ENCODE assay signal across 8 mouse cellular contexts in the genomic region with DNA sequence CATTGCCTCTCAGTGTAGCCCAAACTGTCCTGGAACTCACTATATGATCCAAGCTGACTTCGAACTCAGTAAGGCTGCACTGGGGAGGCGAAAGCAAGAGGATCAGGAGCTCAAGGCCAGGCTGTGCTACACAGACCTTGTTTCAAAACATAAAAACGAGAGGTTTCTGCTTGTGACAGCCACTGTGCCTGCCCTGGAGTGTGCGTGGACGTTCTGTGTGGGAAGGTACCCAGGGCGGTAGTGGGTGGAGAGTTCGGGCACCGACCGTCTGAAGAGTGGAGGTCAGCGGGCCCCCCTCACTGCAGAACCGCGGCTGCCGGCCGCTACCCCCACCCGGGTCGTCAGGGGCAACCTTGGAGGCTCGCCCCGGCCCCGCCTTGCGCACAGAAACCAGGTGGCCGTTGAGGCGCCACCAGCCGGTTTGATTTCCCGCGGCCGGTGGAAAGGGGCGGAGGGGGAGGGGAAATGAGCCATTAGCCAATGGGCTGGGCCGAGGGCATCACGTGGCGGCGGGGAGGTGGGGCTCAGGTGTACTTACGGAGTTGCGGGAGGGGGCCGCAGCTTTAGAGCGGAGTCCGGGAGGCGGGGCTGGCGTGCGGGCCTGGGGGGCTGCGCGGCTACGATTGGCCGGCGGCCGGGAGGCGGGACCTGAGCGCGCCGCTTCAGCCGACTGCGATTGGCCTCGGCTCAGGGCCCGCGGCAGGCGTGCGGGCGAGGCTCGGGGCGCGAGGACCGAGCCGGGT. TPM values are rescaled to one million over a fixed set of nuclear protein-coding genes. Genes with fewer than 3 reads are reported as not detected.
A peak's percentile ranks its signal among the peaks of the same experiment; 100 is the strongest.
DNase-seq lines count a peak whose midpoint lies in the region; ATAC-seq and TF ChIP-seq lines count a peak whose summit lies in the region.

A gene (plus strand): TSS at position 660 of the 743 bp plus-strand sequence.

- no peak for TF ChIP-seq RAD21 in CH12.LX (IDR thresholded peaks at IDR 0.05; ENCODE audit: low read depth, low read length)

- no peaks in the 10 kb centered on the region for H3K36me3 ChIP-seq in CH12.LX (replicated peaks in 1 of 2; ENCODE audit: control insufficient read depth in 1 of 2, insufficient read depth in 1 of 2, low read length in 1 of 2)
- no peaks in the 10 kb centered on the region for H3K36me3 ChIP-seq in forebrain, embryonic 11.5 days (ENCODE audit: control insufficient read depth, insufficient read depth, low read length)
- H3K36me3 ChIP-seq in heart, embryonic 14.5 days (ENCODE audit: control insufficient read depth, insufficient read depth, low read length), result no peaks in the 10 kb centered on the region
- H3K36me3 ChIP-seq in liver, embryonic 13.5 days, result no peaks in the 10 kb centered on the region
- H3K36me3 ChIP-seq in stomach, embryonic 16.5 days (ENCODE audit: control insufficient read depth, insufficient read depth, low read length), result no peaks in the 10 kb centered on the region

- peaks cover 5 to 53% of the 10 kb centered on the region in 2 experiments for H3K4me1 ChIP-seq in CH12.LX (ENCODE audit: control insufficient read depth in 1 of 2, insufficient read depth in 2 of 2)
- peaks cover 12% of the 10 kb centered on the region for H3K4me1 ChIP-seq in forebrain, embryonic 11.5 days (replicated peaks; ENCODE audit: control insufficient read depth, insufficient read depth, low read length)
- peaks cover 20 to 27% of the 10 kb centered on the region in 2 experiments for H3K4me1 ChIP-seq in heart, embryonic 14.5 days (ENCODE audit: control insufficient read depth in 2 of 2, insufficient read depth in 2 of 2, low read length in 2 of 2)
- H3K4me1 ChIP-seq in liver, embryonic 13.5 days (replicated peaks), result peaks cover 35% of the 10 kb centered on the region
- peaks cover 27% of the 10 kb centered on the region for H3K4me1 ChIP-seq in stomach, embryonic 16.5 days (ENCODE audit: control insufficient read depth, insufficient read depth, low read length)

- in situ Hi-C loops in CH12.LX (cut with MboI; ENCODE audit: low pct_ligation_motif_present, low pct_unique_long_range_greater_than_20kb, low sequenced_read_pairs), result no loop called here

- H3K9ac ChIP-seq in CH12.LX (ENCODE audit: insufficient read depth, low read depth), result peak within 1 kb of the TSS; percentile 3; the same call in 1 of the 2 replicates
- H3K9ac ChIP-seq in forebrain, embryonic 11.5 days (ENCODE audit: low read length), result peak within 1 kb of the TSS; percentile 68
- peak within 1 kb of the TSS; percentile 77 for H3K9ac ChIP-seq in heart, embryonic 14.5 days (ENCODE audit: low read length)
- peak within 1 kb of the TSS; percentile 66 for H3K9ac ChIP-seq in liver, embryonic 13.5 days
- H3K9ac ChIP-seq in stomach, embryonic 16.5 days (ENCODE audit: low read length), result peak within 1 kb of the TSS; percentile 72

- no peaks in the 10 kb centered on the region for H3K79me2 ChIP-seq in CH12.LX (replicated peaks; ENCODE audit: control insufficient read depth, extremely low read depth, insufficient read depth, poor library complexity, severe bottlenecking)

- H3K4me3 ChIP-seq in CH12.LX (replicated peaks in 1 of 3; ENCODE audit: low read depth in 2 of 3, low read length in 2 of 3, poor library complexity in 1 of 3), result peak within 1 kb of the TSS in 2 of 3 experiments; percentile 34 to 51
- peak within 1 kb of the TSS; percentile 53 for H3K4me3 ChIP-seq in forebrain, embryonic 11.5 days (ENCODE audit: low read depth, low read length)
- peak within 1 kb of the TSS; percentile 48 to 57 for H3K4me3 ChIP-seq in heart, embryonic 14.5 days (ENCODE audit: control insufficient read depth in 1 of 2, insufficient read depth in 1 of 2, low read depth in 1 of 2, low read length in 2 of 2)
- H3K4me3 ChIP-seq in liver, embryonic 13.5 days (replicated peaks), result peak within 1 kb of the TSS; percentile 62
- H3K4me3 ChIP-seq in stomach, embryonic 16.5 days (replicated peaks; ENCODE audit: low read length), result peak within 1 kb of the TSS; percentile 52

- TF ChIP-seq EP300 in CH12.LX (IDR thresholded peaks at IDR 0.05; ENCODE audit: low read length), result no peak

- H3K4me2 ChIP-seq in CH12.LX (ENCODE audit: insufficient read depth, low read depth, poor library complexity, severe bottlenecking), result peak within 1 kb of the TSS; percentile 92
- peak within 1 kb of the TSS; percentile 99 for H3K4me2 ChIP-seq in forebrain, embryonic 11.5 days (ENCODE audit: low read depth, low read length, severe bottlenecking)
- H3K4me2 ChIP-seq in heart, embryonic 14.5 days (ENCODE audit: low read length), result peak within 1 kb of the TSS; percentile 99
- peak within 1 kb of the TSS; percentile 88 for H3K4me2 ChIP-seq in liver, embryonic 13.5 days
- H3K4me2 ChIP-seq in stomach, embryonic 16.5 days (ENCODE audit: low read depth, low read length), result peak within 1 kb of the TSS; percentile 100

- dilution Hi-C loops in CH12.LX (cut with MboI; ENCODE audit: extremely low pct_ligation_motif_present, extremely low pct_unique_long_range_greater_than_20kb, low sequenced_read_pairs), result no loop called here

- H3K27ac ChIP-seq in CH12.LX (ENCODE audit: insufficient read depth, low read depth), result no peak within 1 kb of the TSS
- 0 out of 2 replicates have a peak within 1 kb of the TSS, but pooled peaks have one; percentile 43 for H3K27ac ChIP-seq in forebrain, embryonic 11.5 days (ENCODE audit: low read depth, low read length)
- H3K27ac ChIP-seq in heart, embryonic 14.5 days (replicated peaks in 1 of 2; ENCODE audit: control insufficient read depth in 1 of 2, insufficient read depth in 1 of 2, low read depth in 2 of 2, low read length in 2 of 2), result peak within 1 kb of the TSS in 1 of 2 experiments; percentile 28; a peak in 1 of 4 replicates
- H3K27ac ChIP-seq in liver, embryonic 13.5 days, result no peak within 1 kb of the TSS
- H3K27ac ChIP-seq in stomach, embryonic 16.5 days (ENCODE audit: low read length), result no peak within 1 kb of the TSS

- H3K27me3 ChIP-seq in CH12.LX (replicated peaks), result peaks cover 60% of the 10 kb centered on the region
- H3K27me3 ChIP-seq in forebrain, embryonic 11.5 days (ENCODE audit: control insufficient read depth, insufficient read depth, low read length), result peaks cover 30% of the 10 kb centered on the region
- peaks cover 23% of the 10 kb centered on the region; the same call in 1 of the 2 replicates for H3K27me3 ChIP-seq in heart, embryonic 14.5 days (ENCODE audit: control insufficient read depth, insufficient read depth, low read length)
- H3K27me3 ChIP-seq in liver, embryonic 13.5 days, result peaks cover 64% of the 10 kb centered on the region
- no peaks in the 10 kb centered on the region; the same call in 1 of the 2 replicates for H3K27me3 ChIP-seq in stomach, embryonic 16.5 days (ENCODE audit: control insufficient read depth, insufficient read depth, low read length)

- TF ChIP-seq POLR2A in CH12.LX (IDR thresholded peaks at IDR 0.05; ENCODE audit: low read depth, low read length), result no peak

- no peaks in the 10 kb centered on the region for H3K9me3 ChIP-seq in CH12.LX (replicated peaks; ENCODE audit: low read length)
- H3K9me3 ChIP-seq in forebrain, embryonic 11.5 days (ENCODE audit: control insufficient read depth, low read length), result no peaks in the 10 kb centered on the region
- no peaks in the 10 kb centered on the region for H3K9me3 ChIP-seq in heart, embryonic 14.5 days (ENCODE audit: control insufficient read depth, low read length)
- H3K9me3 ChIP-seq in liver, embryonic 13.5 days (replicated peaks), result no peaks in the 10 kb centered on the region
- no peaks in the 10 kb centered on the region for H3K9me3 ChIP-seq in stomach, embryonic 16.5 days (replicated peaks; ENCODE audit: control insufficient read depth, low read length)

- ATAC-seq in forebrain, embryonic 11.5 days (replicated peaks; ENCODE audit: low FRiP score), result peak; percentile 91
- ATAC-seq in heart, embryonic 14.5 days (ENCODE audit: insufficient number of reproducible peaks, insufficient read depth, low FRiP score, low read depth), result peak; percentile 82
- ATAC-seq in liver, embryonic 13.5 days (ENCODE audit: low read depth), result peak; percentile 79
- peak; percentile 88 for ATAC-seq in stomach, embryonic 16.5 days (ENCODE audit: insufficient read depth, low FRiP score)

- DNase-seq in CH12.LX (ENCODE audit: extremely low read depth), result peak; percentile 70
- DNase-seq in c-Kit-negative CD71-positive TER-119-positive erythroid progenitor cells, embryonic 14.5 days (ENCODE audit: low read depth, low spot score), result peak; percentile 65
- DNase-seq in forebrain, embryonic 11.5 days (ENCODE audit: low spot score), result peak; percentile 96
- DNase-seq in kidney, postnatal 10 days, result peak; percentile 94
- DNase-seq in liver, embryonic 13.5 days, result peak; percentile 82
- peak; percentile 89 for DNase-seq in neural tube, embryonic 10.5 days (ENCODE audit: extremely low spot score, low spot score)

- 2% methylated on average over 37 of the region's 62 CpGs for WGBS in forebrain, embryonic 11.5 days
- 2% methylated on average over 59 of the region's 62 CpGs for WGBS in heart, embryonic 14.5 days
- 2% methylated on average over 56 of the region's 62 CpGs for WGBS in liver, embryonic 13.5 days (ENCODE audit: insufficient replicate concordance)
- 2% methylated on average over 54 of the region's 62 CpGs for WGBS in stomach, embryonic 16.5 days

- TF ChIP-seq CTCF in CH12.LX (conservative IDR thresholded peaks at IDR 0.05 in 1 of 2, IDR thresholded peaks at IDR 0.05 in 1 of 2; ENCODE audit: low read depth in 2 of 2, low read length in 2 of 2), result no peak

TF ChIP-seq in CH12.LX, 34 proteins besides CTCF, POLR2A, EP300 and RAD21 (continues in another document):
- peak; percentile 92 for TF ChIP-seq USF2 (conservative IDR thresholded peaks at IDR 0.05; ENCODE audit: low read depth, low read length)
- TF ChIP-seq SMC3 (IDR thresholded peaks at IDR 0.05; ENCODE audit: low read depth, low read length), result no peak
- 0 out of 2 replicates have a peak, but pooled peaks have one; percentile 10 for TF ChIP-seq ELF1 (IDR thresholded peaks at IDR 0.05; ENCODE audit: low read depth, low read length)
- TF ChIP-seq MAZ (IDR thresholded peaks at IDR 0.05; ENCODE audit: low read depth, low read length), result 0 out of 2 replicates have a peak, but pooled peaks have one; percentile 45
- TF ChIP-seq KAT2A (IDR thresholded peaks at IDR 0.05; ENCODE audit: insufficient replicate concordance, low read length), result no peak
- TF ChIP-seq MXI1 (IDR thresholded peaks at IDR 0.05; ENCODE audit: low read depth, low read length), result 0 out of 2 replicates have a peak, but pooled peaks have one; percentile 54
- TF ChIP-seq TCF12 (IDR thresholded peaks at IDR 0.05; ENCODE audit: low read depth, low read length), result peak; percentile 64
- peak; percentile 92 for TF ChIP-seq MAX (IDR thresholded peaks at IDR 0.05; ENCODE audit: low read length)

RNA-seq across cellular contexts. Expression of the gene that starts here (rescaled TPM):
- total RNA-seq in CH12.LX (2012; rRNA removed) (0.25 TPM in 1 of 2 replicates, not detected in the other), CH12.LX (2014; rRNA removed) (not detected in 2 replicates)
- polyA plus RNA-seq in CH12.LX (2012; ENCODE audit: insufficient read length, low read depth), result 0.39 TPM in 1 of 2 replicates, not detected in the other
- polyA plus RNA-seq in forebrain, embryonic 11.5 days (2014; fragmentation: Nextera tagmentation; extraction: Ambion mirVana), result 7.1 and 10.1 TPM in 2 replicates
- 6.6 and 7.3 TPM in 2 replicates for polyA plus RNA-seq in heart, embryonic 14.5 days (2014; fragmentation: Nextera tagmentation; extraction: Ambion mirVana)
- polyA plus RNA-seq in liver, embryonic 13.5 days (2015; fragmentation: Nextera tagmentation; extraction: Ambion mirVana), result 0.28 and 0.30 TPM in 2 replicates
- polyA plus RNA-seq in stomach, embryonic 16.5 days (2015; fragmentation: Nextera tagmentation; extraction: Ambion mirVana), result 2.9 and 3.8 TPM in 2 replicates

Comparison
In these comparisons a context has a peak if more than half of its experiments do, and no peak if none do; other contexts are left out.
1. Peak in DNase-seq, H3K4me3 ChIP-seq, H3K9ac ChIP-seq and H3K4me2 ChIP-seq in CH12.LX; RNA of the gene not detected or under 1 TPM.
2. Peak in DNase-seq, ATAC-seq, H3K4me3 ChIP-seq, H3K9ac ChIP-seq and H3K4me2 ChIP-seq in liver, embryonic 13.5 days; RNA of the gene not detected or under 1 TPM.
3. H3K9ac ChIP-seq: peak in every context shown above with its lines; median percentile 77 in heart, embryonic 14.5 days; 72 in stomach, embryonic 16.5 days; 68 in forebrain, embryonic 11.5 days; 66 in liver, embryonic 13.5 days; 3 in CH12.LX.